Mouse (Mus musculus) ES-Bruce4 (cell line): ENCODE results near the gene Lsm5. TPM values are rescaled to one million over a fixed set of nuclear protein-coding genes. Genes with fewer than 3 reads are reported as not detected.

ENCODE experiments used
- H3K27ac ChIP-seq: 2 replicates; pipeline ENCODE4 v1.5.1; 2012; ENCODE audit warnings: low read length, inconsistent platforms; ENCODE audit not compliant: insufficient read depth
- H3K27me3 ChIP-seq: 2 replicates; pipeline ENCODE4 v1.6.1; 2012; ENCODE audit warnings: mild to moderate bottlenecking, low read length, inconsistent platforms; ENCODE audit not compliant: control insufficient read depth, poor library complexity, insufficient read depth, severe bottlenecking
- H3K36me3 ChIP-seq: 2 replicates; pipeline ENCODE4 v1.6.1; 2012; ENCODE audit warnings: inconsistent platforms, mild to moderate bottlenecking, low read length, moderate library complexity; ENCODE audit not compliant: control insufficient read depth, poor library complexity, insufficient read depth, severe bottlenecking
- H3K4me1 ChIP-seq: one replicate; pipeline ENCODE4 v1.8.1; 2011; ENCODE audit warnings: low read length; ENCODE audit not compliant: control insufficient read depth, insufficient read depth
- H3K4me3 ChIP-seq: 2 replicates; pipeline ENCODE4 v1.5.1; 2011; ENCODE audit warnings: low read depth, mild to moderate bottlenecking, low read length
- H3K9ac ChIP-seq: 2 replicates; pipeline ENCODE4 v1.6.1; 2012; ENCODE audit warnings: low read depth, mild to moderate bottlenecking, inconsistent platforms; ENCODE audit not compliant: poor library complexity, severe bottlenecking
- H3K9me3 ChIP-seq: replicated peaks from 2 replicates; pipeline ENCODE4 v1.6.1; 2012; ENCODE audit warnings: mild to moderate bottlenecking, low read length, inconsistent platforms; ENCODE audit not compliant: control insufficient read depth, poor library complexity, insufficient read depth, severe bottlenecking
- CTCF ChIP-seq: IDR thresholded peaks from one replicate; pipeline ENCODE4 v1.8.1; 2011; ENCODE audit warnings: low read depth, low read length
- EP300 ChIP-seq: IDR thresholded peaks from 2 replicates; pipeline ENCODE4 v1.6.1; 2011; ENCODE audit warnings: low read depth, low read length; ENCODE audit not compliant: insufficient read depth
- POLR2A ChIP-seq: IDR thresholded peaks from one replicate; pipeline ENCODE4 v1.8.1; 2011; ENCODE audit warnings: low read length; ENCODE audit not compliant: insufficient read depth
- polyA plus RNA-seq: library from polyadenylated mRNA; stranded (reverse); fragments of >200 nt; gene quantifications from 2 replicates; pipeline ENCODE4 v1.2.4, GENCODE M21; 2011; ENCODE audit warnings: low read depth; ENCODE audit not compliant: missing spikeins, insufficient read depth, insufficient read length

Lsm5 gene
- polyA plus RNA-seq, result 149 and 182 TPM in 2 replicates

DNA sequence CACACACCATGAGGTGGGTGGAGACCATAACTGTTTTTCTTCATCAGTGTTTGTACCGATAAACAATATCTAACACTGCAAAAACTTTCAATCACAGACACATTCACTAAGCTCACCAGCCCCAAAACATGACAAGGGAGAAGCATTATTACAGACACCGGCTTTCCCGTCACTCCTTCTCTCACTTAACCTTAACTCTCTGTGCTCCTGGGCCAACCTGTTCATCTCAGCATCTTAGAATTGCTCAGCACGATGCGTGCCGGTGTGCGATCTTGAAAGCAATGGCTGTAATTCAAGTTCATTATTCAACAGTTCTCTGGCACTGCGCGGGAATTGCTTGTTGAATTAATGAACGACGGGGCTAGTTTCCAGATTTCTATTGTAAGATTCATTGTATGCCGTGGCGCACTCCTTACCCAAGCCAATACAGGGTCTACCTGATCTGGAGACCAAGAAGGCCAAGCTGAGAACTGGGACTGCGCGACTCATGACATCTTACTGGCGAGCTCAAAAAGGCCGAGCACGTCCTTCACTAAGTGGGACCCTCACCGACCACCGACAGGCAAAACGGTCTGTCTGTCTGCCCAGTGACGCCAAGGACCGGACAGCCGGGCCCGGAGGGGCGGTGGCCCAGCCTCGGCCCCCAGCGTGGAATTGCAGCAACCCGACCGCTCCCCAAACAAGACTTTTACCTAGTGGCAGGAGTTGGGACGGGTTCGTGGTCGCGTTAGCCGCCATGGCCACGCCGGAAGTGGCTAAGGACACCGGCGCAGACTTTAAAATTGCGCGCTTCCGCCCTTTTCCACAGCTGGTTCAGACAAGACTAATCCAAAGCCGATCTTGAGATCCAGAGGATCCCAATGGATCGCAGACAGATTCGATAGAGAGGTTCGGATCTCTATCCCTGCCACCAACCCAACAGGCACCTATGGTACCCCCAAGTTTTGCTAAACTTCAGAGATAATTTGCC lies at the start of gene Lsm5:
Lsm5 (minus strand) TSS at position 780 of the 970 bp plus-strand sequence.
- TF ChIP-seq EP300 (no peak), POLR2A (no peak), CTCF (no peak)
- H3K4me1 ChIP-seq, result no peaks in the 10 kb centered on the region
- H3K9ac ChIP-seq, result peak within 1 kb of the TSS; percentile 86
- H3K4me3 ChIP-seq, result peak within 1 kb of the TSS; percentile 100
- H3K27me3 ChIP-seq, result no peaks in the 10 kb centered on the region
- H3K9me3 ChIP-seq, result 0 out of 2 replicates have a peak, but pooled peaks cover 5% of the 10 kb centered on the region
- H3K36me3 ChIP-seq, result no peaks in the 10 kb centered on the region; the same call in 1 of the 2 replicates
- H3K27ac ChIP-seq, result no peak within 1 kb of the TSS

DNA sequence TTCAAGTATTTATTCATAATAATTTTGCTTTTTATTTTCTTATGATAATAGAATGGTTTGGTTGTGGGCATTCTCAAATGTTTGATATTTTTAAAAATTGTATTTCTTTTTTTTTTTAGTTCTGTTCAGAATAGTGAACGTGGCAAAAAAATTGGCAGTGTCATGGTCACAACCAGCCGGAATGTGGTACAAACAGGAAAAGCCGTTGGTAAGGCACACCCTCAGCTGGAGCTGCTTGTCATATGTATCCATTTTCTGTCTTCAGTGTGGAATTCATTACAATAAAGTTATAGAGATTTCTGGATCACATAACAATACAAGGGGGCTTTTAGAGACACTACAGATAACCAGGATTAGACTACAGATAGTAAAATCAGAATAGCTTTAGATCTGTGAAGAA lies 49.2 kb upstream of the Lsm5 start:
- Histone ChIP-seq H3K27me3 (no peaks in the 10 kb centered on the region), H3K9ac (no peak overlapping the region), H3K9me3 (no peaks in the 10 kb centered on the region), H3K4me1 (no peaks in the 10 kb centered on the region), H3K36me3 (peaks cover 14% of the 10 kb centered on the region), H3K4me3 (no peak overlapping the region), H3K27ac (no peak overlapping the region)
- TF ChIP-seq POLR2A (no peak), CTCF (no peak)

DNA sequence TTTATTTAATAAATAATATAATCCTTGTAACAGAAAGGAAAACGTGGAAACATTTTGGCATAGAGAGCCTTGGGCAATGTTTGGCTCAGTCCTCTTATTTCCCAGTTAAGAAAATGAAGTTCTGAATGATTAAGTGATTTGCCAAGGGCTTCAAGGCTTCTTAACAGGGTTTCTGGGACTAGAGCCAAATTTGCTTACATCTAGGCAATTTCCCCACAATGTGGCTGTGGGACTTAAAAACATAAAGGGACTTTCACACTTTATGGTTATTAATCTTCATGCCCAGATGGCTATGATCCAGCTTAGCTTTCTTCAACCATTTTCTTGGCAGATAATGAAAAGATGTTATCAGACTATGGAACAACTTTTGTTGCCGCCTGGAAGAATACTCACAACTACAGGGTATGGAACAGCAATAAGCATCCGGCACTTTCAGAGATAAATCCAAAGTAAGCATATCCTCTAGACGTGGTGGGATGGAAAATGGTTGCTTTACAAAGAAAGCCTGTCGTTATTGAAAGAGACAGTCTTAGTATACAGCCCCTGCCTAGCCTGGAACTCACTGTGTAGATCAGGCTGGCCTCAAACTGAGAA lies 41.5 kb upstream of the Lsm5 start:
- Histone ChIP-seq H3K27me3 (no peaks in the 10 kb centered on the region), H3K36me3 (peaks cover 3% of the 10 kb centered on the region), H3K27ac (no peak overlapping the region), H3K4me3 (no peak overlapping the region), H3K4me1 (no peaks in the 10 kb centered on the region), H3K9me3 (no peaks in the 10 kb centered on the region), H3K9ac (no peak overlapping the region)
- TF ChIP-seq EP300, result no peak
- TF ChIP-seq POLR2A, result no peak
- no peak for TF ChIP-seq CTCF

DNA sequence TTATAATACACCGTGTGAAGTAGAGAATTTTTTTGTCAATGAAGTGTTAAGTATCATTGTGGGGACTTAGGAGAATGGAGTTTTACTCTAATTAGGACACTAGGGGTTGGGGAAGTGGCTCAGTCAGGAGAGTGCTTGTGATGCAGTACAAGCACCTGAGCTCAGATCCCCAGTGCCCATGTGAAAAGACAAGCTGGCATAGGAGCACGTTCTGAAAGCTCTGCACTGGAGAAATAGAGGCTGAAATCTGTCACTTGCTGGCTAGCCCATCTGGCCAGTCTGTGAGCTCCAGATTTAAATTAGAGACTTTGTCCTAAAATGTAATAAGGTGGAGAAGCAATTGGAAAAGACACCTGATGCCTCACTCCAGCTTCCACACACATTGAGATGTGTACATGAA lies 28.0 kb upstream of the Lsm5 start:
- H3K27ac ChIP-seq, result no peak overlapping the region
- H3K4me1 ChIP-seq, result no peaks in the 10 kb centered on the region
- H3K9me3 ChIP-seq, result no peaks in the 10 kb centered on the region
- H3K27me3 ChIP-seq, result no peaks in the 10 kb centered on the region
- peaks cover 21% of the 10 kb centered on the region for H3K36me3 ChIP-seq
- H3K4me3 ChIP-seq, result no peak overlapping the region
- no peak overlapping the region for H3K9ac ChIP-seq
- TF ChIP-seq EP300, result no peak
- no peak for TF ChIP-seq CTCF

DNA sequence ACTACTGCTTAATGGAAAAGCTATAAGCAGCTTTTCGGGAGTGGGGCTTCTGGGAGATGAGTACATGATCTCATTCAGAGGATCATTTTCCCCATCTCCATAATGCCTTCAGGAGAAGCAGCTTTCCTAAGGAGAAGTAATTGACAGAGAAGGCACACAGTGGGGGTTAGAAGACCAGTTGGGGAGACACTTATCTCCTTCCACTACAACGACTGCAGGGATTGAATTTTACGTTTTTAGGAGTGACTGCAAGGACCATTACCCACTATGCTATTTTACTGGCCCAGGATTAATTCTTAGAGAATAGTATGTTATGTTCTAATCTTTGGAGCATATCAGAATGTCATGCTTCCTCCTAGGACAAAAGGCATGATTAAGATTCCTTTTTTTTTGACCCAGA lies 16.4 kb upstream of the Lsm5 start:
- no peaks in the 10 kb centered on the region for H3K27me3 ChIP-seq
- H3K4me3 ChIP-seq, result no peak overlapping the region
- H3K27ac ChIP-seq, result no peak overlapping the region
- no peak overlapping the region for H3K9ac ChIP-seq
- no peaks in the 10 kb centered on the region for H3K4me1 ChIP-seq
- no peak for TF ChIP-seq CTCF
- no peak for TF ChIP-seq POLR2A
- TF ChIP-seq EP300, result no peak
- no peaks in the 10 kb centered on the region for H3K9me3 ChIP-seq
- peaks cover 7% of the 10 kb centered on the region for H3K36me3 ChIP-seq

DNA sequence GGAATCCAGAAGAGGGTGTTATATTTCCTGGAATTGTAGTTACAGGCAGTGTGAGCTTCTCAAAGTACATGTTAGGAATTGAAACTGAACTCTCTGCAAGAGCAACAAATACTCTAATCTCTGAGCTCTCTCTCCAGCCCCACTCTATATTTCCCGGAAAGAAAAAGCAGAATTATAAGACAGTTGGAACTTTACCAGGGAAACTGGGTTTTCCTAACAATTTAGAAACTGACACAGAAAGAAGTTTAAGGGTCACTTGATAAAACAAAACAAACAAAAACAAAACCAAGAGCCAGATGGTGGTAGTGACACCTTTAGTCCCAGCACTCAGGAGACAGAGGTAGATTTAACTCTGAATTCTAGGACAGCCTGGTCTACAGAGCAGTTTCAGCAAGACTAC lies 14.6 kb upstream of the Lsm5 start:
- H3K9me3 ChIP-seq, result no peaks in the 10 kb centered on the region
- H3K4me1 ChIP-seq, result no peaks in the 10 kb centered on the region
- peaks cover 2% of the 10 kb centered on the region; the same call in 1 of the 2 replicates for H3K36me3 ChIP-seq
- H3K27me3 ChIP-seq, result no peaks in the 10 kb centered on the region
- no peak overlapping the region for H3K27ac ChIP-seq
- TF ChIP-seq CTCF, result no peak
- TF ChIP-seq EP300, result no peak
- no peak for TF ChIP-seq POLR2A
- no peak overlapping the region for H3K9ac ChIP-seq
- H3K4me3 ChIP-seq, result no peak overlapping the region
